ENCODE assay signal across 8 mouse cellular contexts in genomic region chr13:54503278-54503603, GRCm38 (mm10). TPM values are rescaled to one million over a fixed set of nuclear protein-coding genes. Genes with fewer than 3 reads are reported as not detected.
DNase-seq lines count a peak whose midpoint lies in the region; ATAC-seq and TF ChIP-seq lines count a peak whose summit lies in the region.

No protein-coding gene starts in this region.

- no peaks in the 10 kb centered on the region for H3K27me3 ChIP-seq in cerebellum, adult 2 months (ENCODE audit: control insufficient read depth, insufficient read depth, low read length)
- no peaks in the 10 kb centered on the region for H3K27me3 ChIP-seq in testis, adult 2 months (ENCODE audit: control insufficient read depth, insufficient read depth, low read length)
- H3K27me3 ChIP-seq in liver, embryonic 13.5 days: peaks cover 22% of the 10 kb centered on the region
- no peaks in the 10 kb centered on the region for H3K27me3 ChIP-seq in stomach, postnatal 0 days (ENCODE audit: control insufficient read depth, insufficient read depth, low read length)

- peak overlapping the region; percentile 84 for H3K9ac ChIP-seq in liver, embryonic 13.5 days
- 0 out of 2 replicates have a peak overlapping the region, but pooled peaks have one; percentile 77 for H3K9ac ChIP-seq in stomach, postnatal 0 days (ENCODE audit: low read length)

- no peak for TF ChIP-seq POLR2A in cerebellum, adult 2 months (IDR thresholded peaks at IDR 0.05; ENCODE audit: borderline replicate concordance, insufficient read depth, low read length)
- no peak for TF ChIP-seq POLR2A in testis, adult 2 months (IDR thresholded peaks at IDR 0.05; ENCODE audit: control insufficient read depth, low read depth, low read length)

- TF ChIP-seq CTCF in cerebellum, adult 2 months (IDR thresholded peaks at IDR 0.05; ENCODE audit: borderline replicate concordance, insufficient read depth, low read depth, low read length): no peak
- TF ChIP-seq CTCF in testis, adult 2 months (IDR thresholded peaks at IDR 0.05; ENCODE audit: control insufficient read depth, insufficient read depth, insufficient replicate concordance, low read depth, low read length): no peak
- TF ChIP-seq CTCF in stomach, postnatal 0 days (IDR thresholded peaks at IDR 0.05; ENCODE audit: low read depth): no peak

- H3K9me3 ChIP-seq in liver, embryonic 13.5 days (replicated peaks): no peaks in the 10 kb centered on the region
- no peaks in the 10 kb centered on the region for H3K9me3 ChIP-seq in stomach, postnatal 0 days (ENCODE audit: control insufficient read depth, low read length)

- no peak for TF ChIP-seq EP300 in stomach, postnatal 0 days (optimal IDR thresholded peaks at IDR 0.05)

- no peak for DNase-seq in cerebellum, adult 2 months
- DNase-seq in cerebellum, adult 18-20 months: no peak
- no peak for DNase-seq in testis, postnatal 14 days (ENCODE audit: low spot score)
- DNase-seq in liver, embryonic 13.5 days: no peak
- no peak for DNase-seq in stomach, postnatal 0 days (ENCODE audit: low spot score)
- no peak for DNase-seq in left cerebral cortex, adult 11 months (ENCODE audit: low spot score)
- no peak for DNase-seq in spleen, adult 18-20 months

- peak overlapping the region; percentile 67 for H3K4me3 ChIP-seq in cerebellum, adult 2 months (replicated peaks; ENCODE audit: insufficient read depth, low read depth, low read length)
- peak overlapping the region; percentile 86 for H3K4me3 ChIP-seq in testis, adult 2 months (ENCODE audit: control insufficient read depth, low read depth, low read length)
- peak overlapping the region; percentile 76 for H3K4me3 ChIP-seq in liver, embryonic 13.5 days (replicated peaks)
- H3K4me3 ChIP-seq in stomach, postnatal 0 days (ENCODE audit: low read depth, low read length): peak overlapping the region; percentile 73

- no peaks in the 10 kb centered on the region for H3K36me3 ChIP-seq in testis, adult 2 months (ENCODE audit: control insufficient read depth, insufficient read depth, low read length)
- H3K36me3 ChIP-seq in liver, embryonic 13.5 days: no peaks in the 10 kb centered on the region
- no peaks in the 10 kb centered on the region for H3K36me3 ChIP-seq in stomach, postnatal 0 days (ENCODE audit: control insufficient read depth, insufficient read depth, low read length)

- ATAC-seq in liver, embryonic 13.5 days (ENCODE audit: low read depth): peak; percentile 57
- no peak; the same call in 1 of the 2 replicates for ATAC-seq in stomach, postnatal 0 days (ENCODE audit: low FRiP score, low TSS enrichment)

- 8% methylated on average over 14 of the region's 14 CpGs for WGBS in cerebellum, adult 2 months
- WGBS in liver, embryonic 13.5 days (ENCODE audit: insufficient replicate concordance): under 1% methylated on average over 14 of the region's 14 CpGs
- WGBS in stomach, postnatal 0 days: 2% methylated on average over 14 of the region's 14 CpGs

- H3K4me1 ChIP-seq in cerebellum, adult 2 months (ENCODE audit: control insufficient read depth, insufficient read depth, low read length): no peaks in the 10 kb centered on the region
- peaks cover 11% of the 10 kb centered on the region for H3K4me1 ChIP-seq in testis, adult 2 months (ENCODE audit: control insufficient read depth, insufficient read depth, low read length)
- H3K4me1 ChIP-seq in liver, embryonic 13.5 days (replicated peaks): peaks cover 45% of the 10 kb centered on the region
- H3K4me1 ChIP-seq in stomach, postnatal 0 days (replicated peaks; ENCODE audit: control insufficient read depth, insufficient read depth): no peaks in the 10 kb centered on the region

- no peak overlapping the region for H3K27ac ChIP-seq in cerebellum, adult 2 months (ENCODE audit: insufficient read depth, low read length)
- H3K27ac ChIP-seq in testis, adult 2 months (ENCODE audit: control insufficient read depth, insufficient read depth, low read depth, low read length): peak overlapping the region; percentile 15; the same call in 1 of the 2 replicates
- H3K27ac ChIP-seq in liver, embryonic 13.5 days: no peak overlapping the region
- no peak overlapping the region for H3K27ac ChIP-seq in stomach, postnatal 0 days (replicated peaks)

- H3K4me2 ChIP-seq in liver, embryonic 13.5 days: peak overlapping the region; percentile 100
- H3K4me2 ChIP-seq in stomach, postnatal 0 days (replicated peaks; ENCODE audit: low read depth): peak overlapping the region; percentile 92

RNA-seq across cellular contexts. Expression of gene Simc1, which starts 0.3 kb away (rescaled TPM):
- 20.2 and 21.5 TPM in 2 replicates for polyA plus RNA-seq in cerebellum, adult 2 months (2012; rRNA removed)
- polyA plus RNA-seq in testis, adult 2 months (2012; rRNA removed): 22.5 and 23.3 TPM in 2 replicates
- polyA plus RNA-seq in liver, embryonic 13.5 days (2015; fragmentation: Nextera tagmentation; extraction: Ambion mirVana): 2.3 and 2.5 TPM in 2 replicates
- polyA plus RNA-seq in stomach, postnatal 0 days (2015; fragmentation: Nextera tagmentation; extraction: Ambion mirVana): 2.6 and 2.8 TPM in 2 replicates

RNA-seq across cellular contexts. Expression of gene Thoc3, which starts 34.6 kb away (rescaled TPM):
- 35.6 and 36.2 TPM in 2 replicates for polyA plus RNA-seq in cerebellum, adult 2 months (2012; rRNA removed)
- 14.0 and 15.7 TPM in 2 replicates for polyA plus RNA-seq in testis, adult 2 months (2012; rRNA removed)
- 67.5 and 69.2 TPM in 2 replicates for polyA plus RNA-seq in liver, embryonic 13.5 days (2015; fragmentation: Nextera tagmentation; extraction: Ambion mirVana)
- 50.0 and 52.4 TPM in 2 replicates for polyA plus RNA-seq in stomach, postnatal 0 days (2015; fragmentation: Nextera tagmentation; extraction: Ambion mirVana)
